Mouse (Mus musculus): ENCODE data around the gene Lats1. TPM values are rescaled to one million over a fixed set of nuclear protein-coding genes. Genes with fewer than 3 reads are reported as not detected.

Lats1 gene
- total RNA-seq (2023) = 10 to 100 TPM; 31.2 to 33.4 TPM

DNA sequence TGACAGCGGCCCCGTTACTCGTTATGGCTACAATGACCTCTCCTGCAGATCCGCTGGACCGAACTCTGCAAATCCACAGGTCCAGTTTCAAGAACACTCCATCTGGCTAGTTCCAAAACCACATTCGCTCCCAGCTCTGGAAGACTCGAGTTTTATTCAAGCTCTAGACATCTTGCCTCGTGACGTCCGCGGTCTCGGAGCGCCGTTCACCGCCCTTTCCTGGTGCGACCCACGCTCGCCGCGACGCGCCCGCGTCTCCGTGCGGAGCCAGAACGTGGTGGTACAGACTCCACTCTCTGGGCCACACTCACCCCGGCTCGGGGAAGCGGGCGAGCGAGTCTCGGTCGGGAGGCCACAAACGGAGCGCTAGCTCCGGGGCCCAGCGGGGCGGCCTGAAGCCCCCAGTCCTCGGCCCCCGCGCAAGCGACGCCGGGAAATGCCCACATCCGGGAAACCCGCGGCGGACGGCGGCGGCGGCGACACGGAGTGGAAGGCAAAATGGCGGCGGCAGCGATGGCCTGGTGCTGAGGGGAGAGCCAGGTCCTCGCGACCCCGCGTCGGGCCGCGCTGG, at the start of gene Lats1, which contains the start of gene Pcmt1:
Gene Lats1, plus strand, starts transcription at position 484 of the 571 bp plus-strand sequence.
Gene Pcmt1, minus strand, starts transcription at position 406 of the 571 bp plus-strand sequence.

GRCm38 (mm10) chr10:7667342-7667802, 13.6 kb upstream of the Lats1 start, which contains the start of gene Nup43:
TSS of gene Nup43 (plus strand) at chr10:7667503.

DNA sequence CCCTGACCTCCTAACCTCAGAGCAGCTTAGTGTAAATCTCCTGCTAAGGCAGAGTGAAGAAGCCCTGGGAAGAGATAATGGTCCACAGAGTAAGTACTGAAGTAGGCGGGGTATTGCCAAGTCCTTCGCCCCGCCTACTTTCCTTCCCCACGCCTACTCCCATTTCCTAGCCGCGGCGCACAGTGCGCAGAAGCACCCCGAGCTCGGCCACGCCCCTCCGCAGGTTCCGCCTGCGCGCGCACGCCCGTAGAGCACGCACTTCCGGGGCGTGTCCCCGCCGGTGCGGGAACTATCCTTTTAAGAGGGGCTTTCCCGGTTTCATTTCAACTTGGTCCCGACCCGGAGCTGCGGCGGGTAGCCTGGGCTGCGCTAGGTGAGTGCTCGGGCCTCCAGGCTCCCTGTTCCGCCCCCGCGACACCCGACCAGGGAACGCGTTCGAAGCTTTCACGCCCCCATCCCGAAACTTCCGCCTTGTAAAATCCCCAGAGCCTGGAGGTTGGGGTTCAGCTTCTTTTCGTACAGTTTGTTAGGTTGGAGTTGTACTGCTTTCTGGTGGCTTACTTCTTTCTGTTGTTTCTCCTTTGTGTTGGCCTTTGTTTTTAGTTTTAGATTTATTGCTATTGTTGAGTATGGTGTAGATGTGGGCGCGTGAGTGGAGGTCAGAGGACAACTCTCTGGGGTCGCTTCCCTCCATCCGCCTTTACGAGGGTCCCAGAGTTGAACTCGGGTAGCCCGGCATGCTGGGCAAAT, 44.9 kb downstream of the Lats1 start, which contains the start of gene Katna1:
Gene Katna1, plus strand, starts transcription at position 250 of the 750 bp plus-strand sequence.

Other genes starting within 250 kb of the Lats1 start
- 1 to 10 TPM; 2.7 to 4.9 TPM for gene Ulbp1, start 207.6 kb upstream of the Lats1 start, total RNA-seq (2023)
- gene Lrp11, start 91.4 kb upstream of the Lats1 start, total RNA-seq (2023) = under 1 TPM; 0.64 to 0.66 TPM
- gene Nup43, start 13.7 kb upstream of the Lats1 start, total RNA-seq (2023) = 1 to 10 TPM; 4.8 to 5.9 TPM
- 10 to 100 TPM; 37.6 to 44.6 TPM for gene Pcmt1, start 78 bp upstream of the Lats1 start, total RNA-seq (2023)
- gene Katna1, start 44.8 kb downstream of the Lats1 start, total RNA-seq (2023) = 10 to 100 TPM; 36.9 to 40.9 TPM
- gene Ginm1, start 111.6 kb downstream of the Lats1 start, total RNA-seq (2023) = 10 to 100 TPM; 33.8 to 36.1 TPM
- gene Ppil4, start 111.7 kb downstream of the Lats1 start, total RNA-seq (2023) = 10 to 100 TPM; 42.6 to 45.5 TPM
- 10 to 100 TPM; 23.9 to 25.5 TPM for gene Zc3h12d, start 151.3 kb downstream of the Lats1 start, total RNA-seq (2023)